Mouse (Mus musculus): ENCODE results near the gene Gm8922.
"Not testable (repeated sequence)": the region's sequence is repeated elsewhere in the genome, so short reads cannot be mapped to it uniquely, and the experiment has no call there.

Gene Gm8922

GRCm38 (mm10) chr5:11681659-11682058 lies at the start of gene Gm8922:
Gene Gm8922 (plus strand): TSS chr5:11681959.
- DNase-seq: not testable (repeated sequence)

All from kidney, adult 11 months (tissue).